Mouse (Mus musculus) CH12F3 (cell line): ENCODE measurements around the gene Ino80d.

Experiments used
- in situ Hi-C: fragments of 300-500 bp; cut with MboI; formaldehyde crosslinking; loops from 2 replicates; pipeline ENCODE4 v1.14.3; 2020; ENCODE audit warnings: low sequenced_read_pairs

The Ino80d gene

DNA sequence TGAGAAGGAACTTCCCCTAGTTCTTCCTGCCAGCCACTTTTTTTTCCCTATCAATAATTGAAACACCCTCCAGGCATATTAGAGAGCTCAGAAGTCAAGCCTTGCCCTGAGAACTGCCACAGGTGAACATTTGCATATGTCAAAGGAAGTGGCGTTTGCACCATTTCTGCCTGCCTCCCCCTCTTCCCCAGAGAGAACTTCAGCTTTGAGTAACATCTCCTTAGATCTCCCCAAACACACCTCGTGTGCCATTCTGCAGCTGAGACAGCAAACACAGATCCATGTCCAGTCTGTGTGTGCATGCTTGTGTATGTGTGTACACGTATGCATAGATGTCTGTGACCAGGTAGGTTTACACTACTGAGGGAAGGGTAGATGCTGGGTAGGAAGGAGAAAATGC is 112.6 kb downstream of the Ino80d start:
- in situ Hi-C loops: no loop called here

- in situ Hi-C loops: no loop called here
Measured at GRCm38 (mm10) chr1:62993348-62993747, 121.1 kb downstream of the Ino80d start.

GRCm38 (mm10) chr1:62992648-62993047 is 121.8 kb downstream of the Ino80d start:
- in situ Hi-C loops: no loop called here

DNA sequence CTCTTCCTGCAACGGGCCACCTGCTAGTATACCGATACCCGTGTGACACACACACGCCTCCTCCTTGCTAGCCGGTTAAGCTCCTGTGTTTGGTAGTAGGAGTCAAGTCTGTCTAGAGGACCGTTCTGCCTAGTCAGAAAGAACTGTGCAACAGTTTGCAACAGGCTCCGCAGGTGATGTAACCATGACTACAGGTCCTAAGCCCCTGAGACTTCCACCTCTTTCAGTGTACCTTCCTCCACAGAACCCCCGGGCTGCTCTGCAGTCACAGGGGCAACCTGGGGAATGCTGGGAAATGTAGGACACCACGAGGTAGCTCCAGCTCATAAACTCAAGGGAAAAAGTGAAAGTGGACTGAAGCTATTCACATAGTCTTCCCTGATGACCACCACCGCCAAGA is 123.4 kb downstream of the Ino80d start:
- in situ Hi-C loops: no loop called here

GRCm38 (mm10) chr1:62987561-62987960 is 126.9 kb downstream of the Ino80d start:
- in situ Hi-C loops: no loop called here

DNA sequence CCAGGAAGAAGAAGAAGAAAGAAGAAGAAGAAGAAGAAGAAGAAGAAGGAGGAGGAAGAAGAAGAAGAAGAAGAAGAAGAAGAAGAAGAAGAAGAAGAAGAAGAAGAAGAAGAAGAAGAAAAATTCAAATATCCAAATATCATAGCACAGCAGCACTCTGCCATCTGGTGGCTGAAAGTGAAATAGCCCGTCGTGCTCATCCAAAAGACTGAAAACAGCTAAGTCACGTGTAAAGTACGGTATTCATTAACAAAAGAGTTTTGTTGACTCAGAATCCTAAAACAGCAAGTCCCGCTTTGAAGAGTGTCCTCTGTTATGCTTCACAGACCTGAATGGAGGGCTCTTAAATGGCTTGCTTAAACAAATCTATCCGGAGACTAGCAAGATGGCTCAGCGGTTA is 128.2 kb downstream of the Ino80d start:
- in situ Hi-C loops: no loop called here

DNA sequence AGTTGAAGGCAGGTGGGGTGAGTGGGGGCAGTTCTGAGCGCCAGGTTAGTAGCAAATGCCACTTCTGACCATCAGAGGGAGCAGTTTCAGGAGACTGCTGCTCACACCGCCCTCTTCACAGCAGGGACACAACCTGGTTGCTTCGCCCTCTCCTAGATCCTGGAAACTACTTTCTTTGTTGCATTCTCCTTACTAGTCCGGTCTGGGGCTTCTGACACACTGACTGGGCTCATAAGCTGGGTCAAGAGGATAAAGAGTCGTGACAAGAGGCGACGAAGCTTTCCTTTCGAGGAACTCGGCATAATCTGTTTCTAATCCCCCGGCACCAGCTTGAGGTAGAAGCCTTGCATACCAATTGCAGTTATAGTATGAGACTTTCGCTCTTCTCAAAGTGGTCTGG is 129.9 kb downstream of the Ino80d start:
- in situ Hi-C loops: no loop called here

DNA sequence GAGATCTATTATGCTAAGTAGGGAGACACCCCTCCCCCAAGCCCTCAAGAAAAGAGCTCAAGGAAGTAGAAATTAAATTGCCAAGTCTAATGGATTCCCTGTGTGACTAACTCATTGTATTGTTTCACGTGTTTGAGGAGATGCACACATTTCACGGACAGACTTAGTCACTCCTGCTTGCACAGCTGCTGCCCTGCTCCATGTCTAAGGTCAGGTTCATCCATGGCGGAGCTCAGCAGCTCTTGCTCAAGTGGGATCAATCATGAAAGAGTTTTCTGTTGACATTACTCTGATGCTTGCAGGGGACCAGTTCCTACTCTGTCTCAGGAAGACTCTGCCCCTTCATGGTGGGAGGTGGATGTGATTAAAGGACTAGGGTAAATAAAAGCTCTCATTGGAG is 137.7 kb downstream of the Ino80d start:
- in situ Hi-C loops: no loop called here

DNA sequence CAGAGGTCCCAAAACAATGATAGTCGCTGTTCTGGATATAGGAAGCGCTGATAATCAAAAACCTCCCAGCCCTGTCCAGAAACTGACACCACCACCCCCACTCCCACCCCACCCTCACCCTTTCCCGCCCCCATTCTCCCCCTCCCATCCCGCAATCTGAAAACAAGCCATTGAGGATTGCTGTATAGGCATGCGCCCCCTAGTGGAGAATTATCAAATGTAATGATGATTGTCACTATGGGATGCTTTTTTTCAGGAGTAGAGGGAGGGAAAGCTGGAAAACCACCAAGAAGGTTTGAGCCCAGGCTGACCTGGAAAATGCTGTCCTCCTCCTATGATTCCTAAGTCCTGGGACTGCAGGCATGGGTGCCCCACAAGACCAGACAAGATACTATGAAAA is 147.6 kb downstream of the Ino80d start:
- in situ Hi-C loops: loop anchor here (25.0 kb wide), 1 partner anchor 1830 kb away; no protein-coding TSS in a partner anchor

- in situ Hi-C loops: loop anchor here (25.0 kb wide), 1 partner anchor 1827 kb away; no protein-coding TSS in a partner anchor
Measured at GRCm38 (mm10) chr1:62964291-62964690, 150.2 kb downstream of the Ino80d start.

DNA sequence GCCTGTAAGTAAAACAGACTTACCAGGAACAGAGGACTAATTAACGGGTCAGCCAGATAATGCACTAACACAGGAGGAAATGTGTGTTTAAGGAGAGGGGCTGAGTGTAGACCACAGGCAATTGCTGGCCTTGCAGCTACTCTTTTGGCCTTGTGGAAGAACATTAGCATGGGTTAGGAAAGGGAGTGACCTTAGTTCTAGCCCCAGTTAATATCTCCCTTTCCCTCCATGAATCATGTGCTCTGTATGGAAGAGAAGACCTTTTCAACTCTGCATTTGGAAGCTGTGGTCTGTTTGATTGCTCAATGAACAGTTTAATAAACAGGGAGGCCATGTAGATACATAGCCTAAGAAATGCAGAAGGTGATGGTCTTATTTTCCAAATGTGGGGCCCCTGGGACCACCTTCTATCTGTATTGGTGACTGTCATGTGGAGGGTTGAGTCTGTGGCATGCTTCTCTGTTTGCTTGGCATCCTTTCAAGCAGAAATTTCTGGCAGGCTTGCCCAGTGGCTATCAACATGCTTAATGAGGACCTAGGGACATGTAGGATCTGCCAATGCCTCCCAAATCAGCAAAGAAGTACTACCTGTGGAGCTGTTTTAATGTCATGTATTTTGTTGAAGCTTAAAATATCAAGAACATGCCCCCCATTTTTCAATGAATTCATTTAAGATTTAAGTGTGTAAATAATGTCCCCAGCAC is 157.4 kb downstream of the Ino80d start:
- in situ Hi-C loops: loop anchor here (25.0 kb wide), 1 partner anchor 1820 kb away; no protein-coding TSS in a partner anchor

GRCm38 (mm10) chr1:62956526-62956925 is 157.9 kb downstream of the Ino80d start:
- in situ Hi-C loops: loop anchor here (25.0 kb wide), 1 partner anchor 1819 kb away; no protein-coding TSS in a partner anchor

DNA sequence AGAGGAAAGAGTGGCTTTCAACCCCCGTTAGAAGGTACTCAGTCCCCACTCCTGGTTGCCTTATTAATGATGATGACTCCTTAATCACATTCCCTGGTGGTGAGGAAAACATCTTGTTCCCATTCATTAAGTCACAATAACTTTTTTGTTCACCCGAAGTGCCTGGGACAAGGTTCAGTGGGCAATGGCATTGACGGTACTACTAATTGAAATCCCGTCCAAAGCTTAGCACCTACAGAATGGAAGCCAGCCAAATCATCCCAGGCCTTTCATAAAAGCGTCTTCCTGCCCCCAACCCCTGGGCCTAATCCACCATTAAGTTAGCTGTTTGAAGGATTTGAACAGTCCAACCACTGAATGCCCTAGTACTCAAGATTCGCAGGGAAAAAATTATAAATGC is 159.1 kb downstream of the Ino80d start:
- in situ Hi-C loops: loop anchor here (25.0 kb wide), 1 partner anchor 1818 kb away; no protein-coding TSS in a partner anchor

- in situ Hi-C loops: loop anchor here (25.0 kb wide), 1 partner anchor 1816 kb away; no protein-coding TSS in a partner anchor
Measured at GRCm38 (mm10) chr1:62953036-62953435, 161.4 kb downstream of the Ino80d start.

GRCm38 (mm10) chr1:62952319-62952718 is 162.1 kb downstream of the Ino80d start:
- in situ Hi-C loops: loop anchor here (25.0 kb wide), 1 partner anchor 1815 kb away; no protein-coding TSS in a partner anchor

DNA sequence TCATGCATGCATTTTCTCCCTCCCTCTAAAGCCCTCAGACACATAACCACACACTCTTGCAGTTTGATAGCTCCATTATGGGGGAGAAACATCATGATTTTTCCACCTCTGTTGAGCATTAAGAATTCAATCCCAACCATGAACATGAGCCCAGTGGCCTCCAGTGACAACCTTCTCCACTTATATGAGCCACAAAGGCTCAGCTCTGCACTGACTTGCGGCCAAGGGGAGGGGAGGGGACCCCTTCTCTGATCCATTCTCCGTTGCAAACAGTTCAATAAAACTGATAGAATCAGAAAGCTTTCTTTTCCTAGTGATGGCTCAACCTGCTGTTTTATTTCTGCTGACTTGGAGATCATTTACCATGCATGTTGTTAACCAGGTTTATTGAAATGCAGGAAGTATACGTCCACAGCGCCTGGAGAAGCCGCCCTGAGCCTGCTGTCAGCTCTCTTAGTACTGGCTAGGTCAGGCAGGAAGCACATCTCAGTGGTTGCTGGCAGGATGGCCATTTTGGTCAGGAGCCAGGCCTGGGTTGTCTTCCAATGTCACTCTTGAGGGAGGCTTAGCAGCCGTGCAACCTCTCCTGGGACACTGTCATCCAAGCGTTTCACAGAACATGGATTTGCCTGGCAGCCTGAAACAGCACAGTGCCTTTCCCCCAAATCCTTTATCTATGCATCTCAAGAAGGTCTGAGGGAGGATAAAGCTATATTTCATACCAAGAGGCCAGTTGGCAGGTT is 163.2 kb downstream of the Ino80d start:
- in situ Hi-C loops: loop anchor here (25.0 kb wide), 1 partner anchor 1814 kb away; no protein-coding TSS in a partner anchor

GRCm38 (mm10) chr1:62950526-62950925 is 163.9 kb downstream of the Ino80d start:
- in situ Hi-C loops: loop anchor here (25.0 kb wide), 1 partner anchor 1813 kb away; no protein-coding TSS in a partner anchor

- in situ Hi-C loops: no loop called here
Measured at GRCm38 (mm10) chr1:62947807-62948206, 166.7 kb downstream of the Ino80d start.

DNA sequence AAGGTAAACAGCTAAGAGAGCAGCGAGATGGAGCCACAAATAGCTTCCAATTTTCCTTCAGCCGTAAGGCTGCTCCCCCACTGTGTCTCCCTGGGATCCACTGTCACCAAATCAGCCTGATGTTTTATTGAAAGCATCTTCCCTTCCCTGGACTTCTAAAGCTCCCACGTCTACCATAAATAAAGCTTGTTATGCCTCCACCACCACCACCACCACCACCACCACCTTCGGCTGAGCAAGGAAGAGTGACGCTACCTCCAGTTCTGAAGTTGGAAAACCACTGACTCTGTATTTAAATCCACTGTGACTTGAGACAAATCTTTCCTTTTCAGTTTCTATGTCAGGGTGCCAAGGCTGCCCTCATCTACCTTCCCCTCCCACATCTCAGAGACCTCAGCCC is 167.5 kb downstream of the Ino80d start:
- in situ Hi-C loops: no loop called here

- in situ Hi-C loops: loop anchor here (10.0 kb wide), 1 partner anchor 150 kb away; no protein-coding TSS in a partner anchor
Measured at GRCm38 (mm10) chr1:62934752-62935329, 179.6 kb downstream of the Ino80d start.

- in situ Hi-C loops: loop anchor here (10.0 kb wide), 1 partner anchor 149 kb away; no protein-coding TSS in a partner anchor
Measured at GRCm38 (mm10) chr1:62934100-62934513, 180.4 kb downstream of the Ino80d start.
